Mouse (Mus musculus) thymus, postnatal 10 days (tissue): Measurements from ENCODE around the gene Cd109.

Experiments used
- DNase-seq, 2 experiments: peaks; one replicate each; pipeline ENCODE4 v3.0.0; 2021; ENCODE audit warnings: low spot score in 2 of 2

The Cd109 gene

DNA sequence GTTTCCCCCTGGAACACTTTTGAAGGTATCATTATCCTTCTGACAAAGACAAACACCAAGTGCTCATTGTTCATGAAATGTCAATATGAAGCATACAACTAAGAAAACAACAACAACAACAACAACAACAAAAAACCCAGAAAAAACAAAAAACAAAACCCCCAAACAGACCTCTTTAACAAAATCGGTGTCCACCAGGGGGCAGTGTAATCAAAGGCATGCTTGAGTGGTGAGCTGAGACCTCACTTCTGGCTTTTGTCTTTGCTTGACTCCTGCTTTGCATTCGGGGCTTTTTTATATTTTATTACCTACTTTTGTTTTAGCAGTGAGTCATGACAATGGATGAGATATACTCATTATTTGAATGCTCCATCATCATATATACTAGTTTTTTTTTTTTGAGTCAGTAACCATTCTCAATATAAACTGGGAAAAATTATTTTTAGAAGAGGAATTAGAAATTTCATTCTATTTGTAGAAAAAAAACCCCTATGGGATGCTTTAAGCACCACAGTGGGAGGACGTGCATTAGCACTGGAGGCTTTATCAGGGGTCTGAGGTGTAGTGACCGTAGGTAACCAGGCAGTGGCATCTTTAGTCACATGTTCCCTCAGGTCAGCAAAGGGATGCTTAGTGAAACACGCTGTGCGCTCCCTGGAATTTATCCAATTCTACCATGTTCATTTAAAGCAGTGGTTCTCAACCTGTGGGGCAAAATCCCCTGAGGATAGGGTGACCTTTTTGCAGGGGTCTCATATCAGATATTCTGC lies 30.8 kb downstream of the Cd109 start:
- DNase-seq = peak; percentile 6 to 61

DNA sequence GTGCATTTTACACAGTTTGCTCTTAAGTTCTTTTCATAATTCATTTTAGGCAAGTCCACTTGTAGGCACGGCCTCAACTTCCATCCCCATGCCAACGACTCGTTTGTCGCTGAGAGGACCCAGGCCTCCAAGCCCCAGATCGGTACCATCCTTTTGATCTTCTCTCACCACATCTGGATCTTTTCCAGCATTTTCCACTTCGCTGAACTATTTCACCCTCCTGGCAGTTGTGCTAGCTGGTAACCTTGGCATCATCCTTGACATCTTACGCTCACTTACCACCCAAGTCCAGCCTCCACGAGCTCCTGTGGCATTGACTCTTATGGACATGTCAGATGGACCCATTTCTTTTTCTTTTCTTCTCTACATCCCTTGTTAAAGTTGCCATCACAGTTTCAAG lies 33.3 kb downstream of the Cd109 start:
- no peak for DNase-seq

DNA sequence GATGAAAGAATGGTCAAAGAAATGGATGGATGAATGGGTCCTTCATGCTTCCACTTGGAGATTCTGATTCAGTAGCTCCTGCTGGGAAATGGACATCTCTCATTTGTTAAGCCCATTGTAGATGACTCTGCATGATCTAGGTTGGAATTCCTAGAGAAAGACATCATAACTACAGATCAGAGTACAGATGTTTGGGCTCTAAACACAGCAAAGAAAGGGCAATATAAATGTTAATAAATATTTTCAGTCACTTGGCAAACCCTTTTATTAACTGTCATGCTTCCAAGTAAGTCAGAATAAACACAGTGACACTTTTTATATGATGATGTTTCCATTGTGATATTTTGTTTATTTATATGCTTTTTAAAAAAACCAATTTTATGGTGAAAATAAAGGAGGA lies 34.1 kb downstream of the Cd109 start:
- DNase-seq = no peak

DNA sequence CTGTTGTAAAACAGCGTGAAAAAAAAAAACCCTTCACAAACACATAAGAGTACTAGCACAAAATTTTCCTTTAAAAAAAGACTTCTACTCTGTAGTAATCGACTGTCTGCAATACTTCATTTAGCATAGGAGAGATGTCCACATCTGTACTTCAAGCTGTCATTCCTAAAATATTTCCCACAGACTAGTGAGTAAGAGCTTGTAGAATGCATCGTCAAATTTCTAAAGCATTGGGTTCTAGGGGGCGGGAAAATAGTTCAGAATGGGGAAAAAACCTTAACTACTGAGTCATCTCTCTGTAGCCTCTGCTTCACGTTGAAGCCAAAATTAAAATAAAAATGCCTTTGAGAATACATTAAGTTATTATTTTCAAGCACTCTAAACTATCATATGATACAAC lies 42.2 kb downstream of the Cd109 start:
- DNase-seq = no peak

DNA sequence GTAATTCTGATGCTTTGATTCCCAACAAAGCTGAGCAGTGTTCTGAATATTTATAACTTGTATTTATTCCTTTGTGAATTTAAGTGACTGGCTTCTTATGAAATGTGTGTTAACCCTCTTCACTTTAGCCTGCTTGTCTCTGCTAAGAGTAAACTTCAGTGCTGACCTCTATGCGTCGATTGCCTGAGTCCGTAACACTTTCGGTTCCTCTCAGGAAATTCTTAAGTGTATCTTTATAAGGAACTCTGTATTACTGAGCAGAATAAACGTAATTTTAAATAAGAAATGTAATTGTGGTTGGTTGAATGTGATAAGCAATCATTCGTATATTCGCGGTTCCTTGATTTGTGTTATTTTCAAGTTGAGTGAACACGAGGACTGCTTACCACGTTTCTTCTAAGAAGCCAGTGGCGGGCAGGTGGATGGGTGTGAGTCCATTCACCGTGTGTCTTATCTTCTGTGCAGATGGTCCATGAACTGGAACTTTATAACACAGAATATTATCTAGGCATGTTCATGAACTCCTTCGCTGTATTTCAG lies 56.2 kb downstream of the Cd109 start:
- DNase-seq = no peak

DNA sequence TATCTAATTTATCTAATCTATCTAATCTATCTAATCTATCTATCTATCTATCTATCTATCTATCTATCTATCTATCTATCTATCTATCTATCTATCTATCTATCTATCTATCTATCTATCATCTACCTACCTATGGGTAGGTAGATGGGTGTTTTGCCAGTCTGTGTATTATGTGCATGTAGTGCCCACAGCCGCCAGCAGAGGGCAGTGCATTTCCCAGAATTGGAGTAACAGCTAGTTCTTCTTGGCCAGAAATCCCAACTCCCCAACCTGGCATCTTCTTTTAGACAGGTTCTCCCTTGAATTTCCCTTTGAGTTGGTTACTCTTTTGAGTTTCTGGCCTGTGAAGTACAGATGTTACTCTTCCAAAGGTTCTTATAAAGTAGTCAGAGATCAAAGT lies 85.3 kb downstream of the Cd109 start:
- peak; percentile 13 to 58 for DNase-seq

DNA sequence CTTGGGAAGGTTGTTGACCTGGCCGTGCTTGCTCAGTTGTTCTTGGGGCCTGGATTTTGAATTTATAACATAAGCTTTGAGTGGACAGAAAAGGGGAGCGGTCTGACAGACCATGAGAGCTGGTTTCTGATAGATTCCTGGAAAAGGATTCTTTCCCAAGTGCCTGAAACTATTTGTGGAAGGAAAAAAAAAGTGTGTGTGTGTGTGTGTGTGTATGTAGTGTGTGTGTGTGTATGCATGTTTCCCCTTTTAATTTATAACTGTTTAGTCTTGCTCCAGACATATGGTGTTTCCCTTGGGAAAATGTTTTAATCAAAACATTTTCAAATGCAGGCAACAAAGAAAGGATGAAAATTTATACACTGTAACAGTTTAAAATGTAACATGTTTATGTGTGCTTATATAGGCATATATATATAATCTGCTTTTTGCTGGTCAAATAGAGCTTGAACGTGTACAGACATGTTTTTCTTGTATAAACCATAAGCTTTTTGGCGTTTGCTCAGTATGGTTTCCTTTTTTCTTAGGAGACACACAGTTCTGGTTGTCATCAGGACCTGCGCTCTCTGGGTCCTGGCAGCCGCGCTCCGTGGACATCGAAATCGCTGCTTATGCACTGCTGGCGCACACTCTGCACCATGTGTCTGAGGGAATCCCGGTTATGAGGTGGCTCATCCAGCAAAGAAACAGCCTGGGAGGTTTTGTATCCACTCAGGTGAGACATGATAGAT lies 87.3 kb downstream of the Cd109 start:
- no peak for DNase-seq

DNA sequence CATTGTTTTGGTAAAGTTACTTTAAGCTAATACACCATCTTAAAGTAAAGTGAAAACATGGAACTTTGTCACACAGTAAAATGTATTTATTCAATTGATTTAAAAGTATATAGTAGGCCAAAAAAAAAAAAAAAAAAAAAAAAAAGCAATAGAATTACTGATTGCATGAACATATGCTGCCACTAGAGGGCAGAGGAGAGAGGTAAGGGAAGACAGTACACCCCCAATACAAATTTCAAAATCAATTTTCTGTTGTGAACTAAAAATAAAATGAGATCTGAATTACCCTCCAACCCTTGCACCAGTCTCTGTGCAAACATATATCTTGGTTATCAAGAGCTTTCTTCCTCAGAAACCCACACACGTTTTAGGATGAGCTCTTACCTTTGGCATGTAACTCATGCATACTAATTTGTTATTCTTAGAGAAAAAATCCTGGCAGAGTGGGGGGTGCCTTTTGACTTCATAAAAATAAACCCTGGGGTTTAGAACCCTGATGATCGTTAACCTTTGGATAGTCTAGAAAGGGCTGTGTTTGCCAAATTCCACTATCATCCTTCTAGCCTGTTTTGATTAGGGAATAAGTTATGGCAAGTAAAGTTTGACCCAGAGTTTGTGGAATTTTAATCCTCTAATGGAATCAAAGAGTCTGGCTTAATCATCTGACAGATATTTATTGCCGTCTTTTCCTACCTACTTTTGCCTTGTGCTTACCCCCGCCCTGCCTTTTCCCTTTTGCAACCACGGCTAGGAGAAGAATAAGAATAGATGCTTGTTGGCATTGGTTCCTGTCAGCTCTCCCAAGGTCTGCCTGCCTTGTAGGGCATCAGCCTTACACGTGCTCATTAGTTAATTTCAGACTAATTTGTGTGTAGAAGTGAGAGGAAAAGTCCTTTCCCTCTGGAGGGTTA lies 105.8 kb downstream of the Cd109 start:
- no peak for DNase-seq

DNA sequence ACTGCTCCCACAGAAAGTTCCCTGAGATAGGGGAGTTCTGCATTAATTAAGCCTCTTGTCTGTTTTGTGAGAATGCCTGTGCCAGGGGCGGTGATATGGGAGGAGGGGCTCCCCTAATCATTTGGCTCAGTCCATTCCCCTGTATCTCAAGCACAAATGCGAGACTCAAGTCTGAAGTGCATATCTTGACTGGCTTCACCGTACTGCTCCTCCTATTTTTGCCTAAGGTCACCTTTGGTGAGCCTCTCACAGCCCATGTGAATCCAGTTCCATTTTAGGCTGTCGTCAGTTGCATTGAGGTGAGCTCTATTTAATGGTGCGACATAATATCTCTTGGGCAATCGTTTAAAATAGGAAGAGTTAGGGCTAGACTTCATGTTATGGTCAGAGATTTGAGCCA lies 116.6 kb downstream of the Cd109 start:
- DNase-seq = no peak

DNA sequence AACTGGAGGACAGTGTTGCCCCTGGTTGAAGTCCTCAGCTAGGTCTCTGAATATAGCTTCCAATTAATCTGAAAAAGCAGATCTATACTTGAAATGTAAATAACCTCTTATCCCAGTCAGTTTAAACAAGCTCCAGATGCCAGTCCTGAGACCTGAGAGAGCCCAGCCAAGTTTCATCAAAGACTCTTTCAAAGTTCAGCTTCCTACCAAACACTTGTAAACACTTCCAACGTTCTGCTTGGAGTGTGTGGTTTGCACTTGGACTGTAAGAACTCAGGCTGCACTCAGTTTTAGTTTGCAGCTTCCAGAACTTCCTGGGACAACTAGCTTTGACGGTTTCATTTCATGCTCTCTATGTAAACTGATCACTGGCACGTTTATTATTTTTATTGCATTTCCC lies 120.2 kb downstream of the Cd109 start:
- DNase-seq = no peak

DNA sequence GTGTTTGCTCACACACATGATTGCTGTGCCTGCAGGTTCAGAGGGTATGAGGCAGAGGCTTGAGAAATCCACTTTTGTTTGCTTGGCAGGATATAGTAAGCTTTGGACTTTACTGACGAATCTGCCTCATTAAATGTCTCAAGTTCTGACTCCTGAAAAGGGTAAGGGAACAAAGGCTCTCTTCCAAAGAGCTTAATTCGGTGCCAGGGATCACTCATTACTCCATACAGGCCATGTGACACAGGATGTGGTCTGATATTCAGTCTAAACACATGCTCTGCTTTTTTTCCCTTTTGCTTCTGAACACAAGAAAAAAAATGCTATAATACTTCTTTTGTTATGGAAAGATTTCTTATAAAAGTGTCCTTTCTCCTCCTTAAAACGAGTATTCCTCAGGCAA lies 126.7 kb downstream of the Cd109 start:
- no peak for DNase-seq

DNA sequence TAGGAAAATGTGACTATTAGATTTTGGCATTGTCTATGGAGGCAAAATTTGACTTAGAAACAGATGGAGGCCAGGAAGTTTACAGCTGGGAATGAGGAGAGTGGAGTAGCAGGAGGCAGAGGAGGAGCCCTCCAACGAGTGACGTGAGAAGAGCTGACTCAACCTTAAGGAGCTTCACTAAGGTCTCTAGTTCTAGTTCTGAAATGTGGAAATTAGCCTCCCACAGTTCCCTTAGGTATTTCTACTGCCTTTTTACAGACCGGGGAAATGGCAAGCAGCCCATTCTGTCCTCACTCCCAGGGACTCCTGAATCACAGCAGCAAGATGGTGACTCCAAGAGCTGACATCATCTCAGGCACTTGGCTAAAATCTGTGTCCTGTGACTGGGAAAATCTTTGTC lies 134.9 kb downstream of the Cd109 start:
- no peak for DNase-seq
